Mouse (Mus musculus) right cerebral cortex, postnatal 25 days (tissue): ENCODE measurements at regions not wholly inside any gene's neighbourhood (a gene's known extent, or its start where the extent isn't known, plus 50 kb on each side); places are given as distances from the start of the nearest gene placed in this dataset.

Source experiments
- DNase-seq: peaks from one replicate; pipeline ENCODE4 v3.0.0; 2022

DNA sequence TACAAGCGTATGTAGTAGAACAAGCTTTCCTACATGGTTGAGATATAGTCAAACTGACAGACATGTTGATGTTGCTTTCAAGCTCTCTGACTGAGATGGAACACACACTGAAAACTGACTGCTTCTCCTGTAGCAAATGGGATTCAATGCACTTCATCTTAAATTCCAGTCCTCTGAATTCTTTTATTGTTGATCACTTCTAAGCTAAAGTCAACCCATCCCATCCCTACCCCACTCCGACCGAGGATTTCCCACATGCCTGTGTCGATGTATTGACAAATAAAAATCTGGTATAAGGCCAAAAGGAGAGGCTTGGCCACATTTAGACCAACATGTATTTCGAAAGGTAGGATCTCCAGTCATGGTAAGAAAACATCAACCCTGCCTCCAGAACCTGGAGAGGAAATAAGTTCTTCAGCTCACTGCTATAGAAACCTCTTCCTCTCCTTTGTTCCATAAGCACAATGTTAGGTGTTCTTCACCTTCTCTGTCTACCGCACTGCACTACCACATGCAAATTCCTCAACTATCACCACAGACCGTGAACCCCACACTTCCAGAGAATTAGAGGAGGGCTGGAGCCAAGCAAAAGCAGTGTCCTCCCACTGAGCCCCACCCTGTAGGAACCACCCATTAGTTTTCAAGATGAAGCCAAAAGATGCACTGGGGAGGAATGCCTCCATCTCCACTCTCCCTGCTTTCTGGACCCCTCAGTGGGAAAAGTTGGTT is 330.1 kb downstream of the Klf6 start:
- DNase-seq, result no peak

DNA sequence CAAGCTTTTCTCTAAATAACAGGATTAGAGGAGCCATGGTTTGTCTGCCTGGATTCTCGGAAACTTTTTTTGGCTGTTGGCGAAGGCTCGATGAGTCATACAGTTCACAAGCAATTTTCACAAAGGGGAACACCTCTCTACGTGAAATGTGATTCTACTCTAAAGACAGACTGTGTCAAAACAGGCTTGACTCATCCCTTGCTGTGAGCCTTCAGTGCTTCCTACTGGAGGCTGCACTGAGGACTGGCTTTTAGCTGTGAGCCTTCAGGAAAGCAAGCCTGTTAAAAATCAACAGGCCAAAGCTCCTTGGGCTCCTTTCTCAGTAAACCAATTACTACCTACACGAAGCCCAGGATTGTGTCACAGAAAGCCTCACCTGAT is 330.6 kb downstream of the Klf6 start:
- peak; percentile 38 for DNase-seq

DNA sequence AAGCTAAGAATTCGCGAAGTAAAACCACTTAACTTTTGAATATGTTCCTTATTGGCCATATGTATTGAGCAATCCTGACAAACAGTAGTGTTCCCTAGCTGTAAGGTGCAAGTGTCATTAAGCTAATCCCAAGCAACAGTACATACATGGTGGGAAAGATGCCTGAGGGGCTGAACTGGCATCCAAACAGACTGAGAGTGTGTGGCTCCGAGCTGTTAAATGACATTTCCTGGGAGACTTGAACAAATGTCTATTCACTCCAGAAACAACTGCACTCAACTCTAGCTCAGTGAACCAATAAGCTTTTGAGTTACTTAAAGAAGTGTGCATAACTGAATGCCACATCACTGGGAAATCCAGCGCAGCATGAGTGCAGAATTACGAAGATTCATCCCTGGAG is 335.4 kb downstream of the Klf6 start:
- no peak for DNase-seq

DNA sequence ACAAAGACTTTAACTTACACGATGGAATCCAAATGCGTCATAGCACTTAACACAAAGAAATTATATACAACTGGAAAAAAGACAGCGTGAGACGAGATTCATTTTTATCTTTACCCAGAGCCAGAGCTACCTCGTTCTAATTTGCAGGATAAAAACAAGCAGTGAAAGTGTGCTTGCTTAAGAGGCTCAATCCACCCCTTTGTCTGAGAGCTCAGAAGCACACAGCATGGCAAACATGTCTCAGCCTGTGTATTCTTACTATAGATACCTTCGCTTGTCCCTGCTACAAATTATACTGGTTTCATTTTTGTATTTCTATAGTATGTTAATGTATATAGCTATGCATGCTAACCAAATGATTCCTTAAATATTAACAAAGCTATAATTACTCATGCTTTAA is 337.8 kb downstream of the Klf6 start:
- DNase-seq, result no peak

DNA sequence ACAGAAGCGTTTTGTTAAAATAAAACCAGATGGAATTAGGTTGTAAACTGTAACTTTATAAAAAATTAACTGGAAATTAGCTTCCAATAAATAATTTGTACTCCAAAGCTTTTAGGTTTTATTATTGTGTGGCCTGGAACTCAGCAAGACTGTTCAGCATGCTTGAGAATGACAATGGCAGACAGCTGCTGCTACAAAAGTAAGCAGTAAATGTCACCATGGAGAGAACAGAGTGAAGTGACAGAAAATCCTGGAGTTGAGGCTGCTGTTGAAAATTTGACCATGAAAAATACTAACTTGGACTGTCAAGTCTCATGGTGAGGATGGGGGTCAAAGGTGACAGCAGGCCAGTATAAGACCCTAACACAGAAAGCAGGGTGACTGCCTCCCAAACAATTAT is 340.2 kb downstream of the Klf6 start:
- no peak for DNase-seq

DNA sequence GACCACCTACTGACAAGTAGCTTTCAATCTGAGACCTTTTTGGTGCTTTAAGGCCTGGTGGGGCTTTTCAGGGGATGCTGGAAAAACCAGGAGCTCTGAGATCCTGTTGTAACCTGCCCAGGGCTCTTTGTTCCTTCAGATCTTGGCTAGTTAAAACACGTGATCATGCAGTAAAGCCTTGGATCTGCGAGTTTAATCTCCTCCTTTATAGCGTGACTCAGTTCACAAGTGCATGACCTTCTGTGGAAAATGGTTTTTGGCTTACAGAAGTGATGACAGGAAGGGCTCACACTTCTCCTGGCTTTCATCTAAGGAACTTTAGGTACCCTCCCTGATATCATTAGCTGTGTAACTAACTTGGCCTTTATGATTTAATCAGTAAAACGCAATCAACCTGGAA is 343.1 kb upstream of the Pitrm1 start:
- no peak for DNase-seq

DNA sequence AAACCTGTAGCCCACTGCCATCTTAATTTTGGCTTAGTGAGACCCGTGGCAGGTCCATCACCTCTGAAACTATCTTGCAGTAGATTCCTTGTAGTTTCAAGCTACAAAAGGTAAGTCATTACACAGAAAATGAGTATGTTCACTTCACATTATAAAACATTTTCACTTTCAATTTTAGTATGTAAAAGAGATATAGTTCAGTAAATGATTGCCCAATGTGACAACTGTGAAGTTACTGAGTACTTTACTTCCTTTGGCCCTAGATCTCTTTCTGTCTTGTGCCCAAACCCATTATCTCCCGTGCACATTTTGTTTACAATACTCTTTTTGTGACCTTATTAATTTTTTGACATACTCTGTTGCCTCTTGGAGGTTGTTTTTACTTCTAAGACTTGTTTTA is 335.4 kb upstream of the Pitrm1 start:
- DNase-seq, result no peak

DNA sequence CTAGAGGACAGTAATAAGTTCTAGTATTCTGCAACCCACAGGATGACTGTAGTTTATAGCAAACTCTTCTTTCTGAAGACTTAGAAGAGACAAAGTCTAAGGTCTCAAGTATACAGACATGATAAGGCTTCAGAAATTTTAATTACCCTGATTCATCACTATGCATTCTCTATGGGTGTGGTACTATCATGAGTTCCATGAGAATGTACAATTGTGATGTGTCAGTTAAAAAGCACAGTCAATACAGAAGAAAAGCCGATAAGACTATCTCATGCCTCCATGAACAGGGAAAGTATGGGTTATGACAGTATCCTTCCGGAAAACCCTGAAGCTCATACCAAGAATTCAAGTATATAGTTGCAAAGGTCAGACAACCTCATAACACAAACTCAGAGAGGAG is 333.8 kb upstream of the Pitrm1 start:
- no peak for DNase-seq

DNA sequence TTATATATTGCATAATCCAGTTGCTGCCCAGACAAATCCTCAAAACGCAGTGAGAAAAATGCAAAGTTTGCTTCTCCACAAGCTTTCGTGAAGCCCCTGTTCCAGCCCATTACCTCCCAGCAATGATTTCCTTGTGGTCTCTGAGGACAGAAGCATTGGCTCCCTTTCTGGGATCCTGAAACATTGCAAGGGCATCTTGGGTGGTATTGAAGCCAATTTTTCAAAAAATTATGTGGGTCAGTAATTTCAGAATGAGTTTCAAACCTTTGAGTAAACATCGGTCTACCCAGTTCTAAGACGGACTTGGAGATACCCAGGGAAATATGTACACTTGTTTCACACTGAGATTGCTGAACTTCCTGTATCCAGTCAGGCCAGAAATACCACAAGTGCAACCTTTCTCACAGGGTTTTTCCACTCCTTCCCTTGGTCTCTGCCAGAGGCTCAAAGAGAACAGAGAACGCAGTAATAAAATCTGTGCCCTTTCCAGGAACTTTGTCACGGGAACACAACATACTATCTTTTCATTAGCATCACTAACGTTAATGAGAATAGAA is 321.8 kb upstream of the Pitrm1 start:
- DNase-seq, result no peak

DNA sequence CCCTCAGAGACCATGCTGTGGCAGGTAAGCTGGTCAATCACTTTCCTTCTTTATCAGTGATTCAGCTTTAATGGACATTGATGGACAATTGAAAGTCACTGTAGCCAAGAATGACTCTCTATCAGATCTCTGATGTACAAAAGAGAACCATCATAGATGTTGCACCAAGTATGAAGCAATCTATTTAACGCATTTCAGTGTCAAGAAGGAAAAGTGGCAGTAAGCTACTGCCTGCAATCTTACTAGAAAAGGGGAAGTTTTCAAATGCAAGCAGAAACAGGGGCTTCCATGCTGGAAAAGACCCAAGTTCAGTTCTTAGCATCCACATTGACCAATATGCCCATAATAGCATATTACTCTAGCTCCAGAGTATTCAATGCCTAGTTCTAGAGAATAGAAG is 319.7 kb upstream of the Pitrm1 start:
- no peak for DNase-seq

DNA sequence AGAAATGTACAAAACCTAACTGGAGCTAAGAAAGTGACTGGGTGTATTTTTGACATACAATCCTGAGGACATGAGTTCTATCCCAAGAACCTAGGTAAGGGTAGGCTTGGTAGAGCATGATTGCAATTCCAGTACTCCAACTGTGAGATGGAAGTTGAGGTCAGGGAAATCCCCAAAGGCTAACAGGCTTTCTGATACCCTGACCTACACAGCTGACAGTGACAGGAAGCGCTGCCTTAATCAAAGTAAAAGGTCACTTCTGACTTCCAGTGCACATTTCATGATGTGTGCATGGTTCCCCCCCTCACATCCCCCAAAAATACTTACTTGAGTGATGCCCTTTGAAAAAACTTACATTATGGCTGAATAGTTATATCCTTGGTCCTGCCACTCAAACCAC is 312.6 kb upstream of the Pitrm1 start:
- DNase-seq, result no peak

DNA sequence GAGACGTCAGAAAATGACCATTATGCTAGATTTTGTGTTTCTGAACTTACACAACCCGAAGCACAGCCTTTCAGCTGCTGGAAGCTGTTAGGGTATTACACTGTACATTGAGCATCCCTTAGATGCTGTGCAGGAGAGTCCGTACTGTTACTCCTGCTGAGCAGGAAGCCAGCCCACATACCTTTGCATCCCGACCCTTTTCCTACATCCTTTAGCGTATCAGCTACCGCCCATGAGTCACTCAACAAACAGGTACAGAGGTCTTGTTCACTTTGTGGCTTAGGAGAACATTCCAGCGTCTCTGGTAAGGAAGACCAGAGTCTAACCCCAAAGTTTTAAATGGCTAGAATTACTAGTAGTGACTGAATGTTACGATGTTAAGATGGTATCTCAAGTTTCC is 311.4 kb upstream of the Pitrm1 start:
- DNase-seq, result no peak

DNA sequence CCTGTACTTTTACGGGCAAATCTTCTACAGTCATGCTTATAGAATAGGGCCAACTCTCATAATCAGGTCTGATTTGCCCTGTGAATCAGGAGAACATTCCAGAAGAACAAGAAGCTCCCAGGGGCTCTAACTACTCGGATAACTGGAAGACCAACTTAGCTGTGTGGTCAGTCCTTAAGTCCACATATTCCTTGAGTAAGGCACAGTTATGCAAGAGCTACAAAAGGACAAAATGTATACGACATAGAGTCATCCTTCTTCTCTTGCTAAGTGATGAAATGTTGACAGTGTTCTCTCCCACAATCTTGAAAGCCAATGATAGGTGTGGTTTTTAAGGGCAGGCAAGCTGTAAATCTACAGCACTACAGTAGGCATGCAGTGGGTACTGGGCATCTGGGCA is 310.7 kb upstream of the Pitrm1 start:
- no peak for DNase-seq

DNA sequence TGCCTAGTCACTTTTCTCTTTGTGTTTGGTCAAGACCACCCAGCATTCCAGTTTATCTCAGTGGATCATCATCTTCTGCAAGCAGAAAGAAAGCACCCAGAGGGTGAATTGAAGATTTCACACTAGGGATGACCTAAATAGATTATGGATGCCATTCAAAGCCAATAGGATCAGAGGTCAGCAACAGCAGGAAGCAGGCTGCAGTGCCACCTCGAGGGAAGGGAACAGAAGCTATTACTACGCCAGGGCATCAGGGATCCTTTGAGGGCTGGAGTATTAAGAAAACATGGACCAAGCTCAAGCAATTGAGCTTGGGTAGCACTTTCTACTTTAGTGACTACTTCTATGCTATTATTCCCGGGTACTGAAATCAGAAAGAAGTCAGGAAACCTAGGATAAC is 307.1 kb upstream of the Pitrm1 start:
- DNase-seq, result no peak

DNA sequence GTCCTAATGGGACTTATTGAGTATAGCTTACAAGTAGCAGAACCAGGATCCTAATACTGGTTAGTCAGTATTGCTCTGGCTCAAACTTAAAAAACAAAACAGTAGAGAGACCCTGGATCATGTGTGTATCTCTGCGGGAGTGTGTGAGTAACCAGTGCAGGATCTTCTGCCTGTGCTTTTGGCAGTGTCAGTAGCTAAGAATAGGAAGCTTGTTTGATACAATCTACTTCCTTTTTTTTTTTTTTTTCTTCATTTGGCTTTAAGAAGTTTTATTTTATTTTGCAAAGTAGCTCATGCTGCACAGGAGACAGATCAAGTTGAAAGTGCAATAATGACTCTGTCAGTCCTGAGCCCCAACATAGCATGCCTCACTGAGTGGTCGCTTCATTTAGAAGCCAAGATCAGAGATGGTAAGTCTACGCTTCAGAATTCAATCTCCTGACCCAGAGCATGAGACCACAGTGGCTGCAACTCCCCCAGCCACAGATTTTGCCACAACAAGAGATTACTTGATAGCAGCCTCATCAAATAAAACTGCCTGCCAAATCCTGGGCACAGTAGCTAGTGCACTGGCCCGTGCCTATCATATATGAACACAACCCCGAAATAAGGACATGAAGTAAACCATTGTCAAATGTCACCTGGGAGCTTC is 306.4 kb upstream of the Pitrm1 start:
- no peak for DNase-seq

DNA sequence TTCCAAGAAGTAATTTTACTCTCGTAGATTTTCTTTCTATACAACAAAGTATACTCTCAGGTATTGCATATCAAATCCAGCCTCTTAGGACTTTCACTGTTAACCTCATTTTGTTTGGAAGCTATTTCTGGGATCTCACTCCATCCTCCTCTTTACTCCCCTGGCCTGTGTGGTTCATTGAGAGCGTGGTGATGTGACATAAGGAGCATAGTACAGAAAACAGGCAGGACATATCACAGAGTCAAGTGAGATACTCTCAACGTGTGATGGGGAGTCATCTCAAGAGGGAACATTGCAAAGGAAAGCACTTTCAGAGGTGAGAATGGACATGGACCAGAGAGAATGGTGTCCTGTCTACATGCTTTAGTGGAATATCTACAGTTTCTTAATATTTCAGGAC is 297.8 kb upstream of the Pitrm1 start:
- no peak for DNase-seq

DNA sequence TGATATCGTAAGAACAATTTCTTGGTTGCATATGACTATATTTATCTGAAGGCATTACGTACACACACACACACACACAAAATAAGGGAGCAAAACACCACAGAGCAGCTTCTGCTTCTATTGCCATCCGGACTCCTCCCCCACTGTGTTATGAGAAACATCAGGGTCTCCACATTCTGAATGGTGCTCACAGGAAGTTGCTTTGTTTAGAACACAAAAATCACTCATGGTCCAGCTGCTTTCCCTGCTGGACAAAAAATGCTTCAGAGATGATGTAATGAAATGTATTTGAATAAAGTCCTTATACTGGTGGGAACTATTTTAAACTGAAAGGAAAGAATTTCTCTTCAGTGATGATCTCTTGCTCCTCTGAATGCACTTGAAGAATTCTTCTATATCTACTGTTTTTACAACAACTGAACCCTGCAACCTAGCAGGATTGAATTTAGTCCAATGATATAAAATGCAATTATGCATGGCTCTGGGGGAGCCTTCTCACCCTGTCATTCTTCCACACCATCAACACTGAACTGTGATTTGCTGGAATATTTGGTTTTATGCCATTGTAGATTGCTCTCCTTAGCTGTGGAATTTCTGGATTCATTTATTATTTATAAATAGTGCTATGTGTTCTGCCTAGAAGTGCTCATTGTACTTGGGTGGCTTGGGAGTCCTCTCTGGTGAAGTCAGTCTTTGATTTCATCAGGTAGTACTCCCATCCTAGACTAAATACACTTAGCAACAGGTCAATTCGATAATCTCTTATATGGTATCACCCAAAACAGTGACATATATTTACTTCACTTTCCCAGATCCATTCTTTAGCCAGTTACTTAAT is 296.7 kb upstream of the Pitrm1 start:
- DNase-seq, result no peak

DNA sequence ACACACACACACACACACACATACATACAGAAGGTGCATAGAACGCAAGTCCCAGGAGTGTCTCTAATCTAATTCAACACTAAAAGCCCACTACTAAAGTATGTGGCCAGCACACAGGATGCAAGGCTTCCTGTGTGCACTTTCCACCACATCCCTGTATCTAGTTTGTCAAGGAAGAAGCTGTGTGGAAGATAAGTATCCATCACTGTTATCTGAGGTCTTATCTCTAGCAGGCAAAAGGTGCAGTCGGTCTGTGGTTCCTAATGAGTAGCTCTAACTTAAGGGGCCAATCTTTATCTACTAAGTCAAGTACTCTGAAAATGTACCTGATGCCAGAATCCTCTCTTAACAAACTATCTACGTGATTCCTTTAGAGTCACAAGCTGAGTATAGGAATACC is 295.8 kb upstream of the Pitrm1 start:
- DNase-seq, result no peak

DNA sequence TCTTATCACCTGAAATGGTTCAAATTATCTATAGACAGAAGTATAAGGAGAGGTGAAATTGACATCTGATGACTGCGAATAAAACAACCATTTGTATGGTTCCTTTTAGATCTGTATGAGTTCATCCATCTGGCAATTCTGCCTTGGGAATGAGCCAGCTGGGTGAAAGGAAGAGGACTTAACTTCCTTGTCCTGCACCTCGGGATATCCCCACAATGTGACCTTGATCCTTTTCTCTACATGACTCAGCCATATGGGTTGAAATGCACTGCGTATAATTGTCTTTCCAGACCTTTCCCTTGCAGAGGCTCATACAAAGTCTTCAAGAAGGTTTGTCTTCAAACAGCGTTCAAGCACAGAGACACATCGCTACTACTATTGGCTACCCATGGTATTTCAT is 292.6 kb upstream of the Pitrm1 start:
- no peak for DNase-seq

DNA sequence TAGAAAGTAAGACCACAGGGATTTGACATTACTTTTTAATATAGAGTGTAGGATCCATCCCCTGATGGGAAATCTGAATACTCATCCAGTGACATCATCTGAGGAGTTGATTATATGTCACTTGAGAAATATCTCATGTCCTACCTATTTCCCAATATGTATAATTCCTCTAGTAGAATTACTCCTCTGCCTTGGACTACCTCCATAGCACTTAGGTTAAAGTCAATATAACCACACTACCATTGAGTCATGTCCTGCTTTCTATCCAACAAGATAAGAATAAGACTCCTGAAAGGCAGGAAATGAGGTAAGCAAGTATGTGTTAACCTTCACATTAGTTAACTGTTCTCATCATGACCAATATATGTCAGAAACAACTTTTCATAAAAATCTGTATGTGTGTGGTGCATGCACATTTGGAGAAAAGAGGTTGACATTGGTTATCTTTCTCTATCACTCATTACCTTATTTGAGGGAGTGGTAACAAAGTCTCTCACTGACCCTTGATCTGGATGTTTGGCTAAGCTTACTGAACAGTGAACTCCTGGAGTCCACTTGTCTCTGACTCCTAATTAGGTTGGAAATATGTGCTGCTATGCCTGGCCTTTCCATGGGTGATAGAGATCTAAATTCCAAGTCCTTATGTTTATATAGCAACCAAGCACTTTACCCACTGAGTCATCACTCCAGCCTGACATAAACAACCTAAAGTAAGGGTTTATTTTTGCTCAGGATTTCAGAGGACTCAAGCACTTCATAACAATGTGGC is 292.0 kb upstream of the Pitrm1 start:
- no peak for DNase-seq

DNA sequence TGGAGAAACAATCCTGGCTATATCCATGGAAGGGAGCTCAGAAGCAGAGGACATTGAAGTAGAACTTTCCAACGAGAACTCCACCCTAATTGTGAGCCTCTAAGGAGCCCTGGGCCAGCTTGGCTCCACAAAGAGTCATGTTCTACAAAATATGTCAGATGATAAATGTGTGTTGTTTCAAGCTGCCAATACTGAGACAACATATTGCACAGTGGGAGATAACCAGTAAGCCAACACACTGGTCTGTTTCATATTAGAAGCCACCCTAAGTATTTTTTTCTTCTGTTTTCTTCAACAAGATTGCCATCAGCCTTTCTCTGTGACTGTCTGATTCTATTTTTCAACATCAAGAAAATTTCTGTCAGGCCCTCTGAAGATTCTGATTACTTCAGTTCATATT is 289.5 kb upstream of the Pitrm1 start:
- no peak for DNase-seq

DNA sequence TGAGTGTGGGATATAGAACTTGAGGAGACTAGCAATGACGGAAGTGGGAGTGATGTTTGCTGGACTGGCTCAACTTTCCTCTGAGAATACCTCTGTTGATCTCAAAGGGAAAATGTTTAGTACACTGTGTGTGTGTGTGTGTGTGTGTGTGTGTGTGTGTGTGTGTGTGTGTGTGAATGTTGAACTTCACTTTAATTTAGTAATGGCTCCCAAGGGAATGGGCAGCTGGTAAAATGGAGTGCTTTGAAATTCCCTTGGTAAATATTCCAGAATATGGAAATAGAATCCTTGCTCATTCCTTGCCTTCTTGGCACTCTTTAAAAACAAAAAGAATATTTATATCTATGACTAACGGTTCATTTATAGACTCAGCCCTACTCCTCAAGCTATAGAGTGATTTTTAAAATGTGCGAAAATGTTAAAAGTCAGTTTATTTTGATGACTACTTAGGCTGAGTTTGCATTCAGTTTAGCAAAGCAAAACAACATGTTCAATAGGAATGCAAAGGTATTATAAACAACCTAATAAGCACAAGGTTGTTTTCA is 287.6 kb upstream of the Pitrm1 start:
- no peak for DNase-seq

DNA sequence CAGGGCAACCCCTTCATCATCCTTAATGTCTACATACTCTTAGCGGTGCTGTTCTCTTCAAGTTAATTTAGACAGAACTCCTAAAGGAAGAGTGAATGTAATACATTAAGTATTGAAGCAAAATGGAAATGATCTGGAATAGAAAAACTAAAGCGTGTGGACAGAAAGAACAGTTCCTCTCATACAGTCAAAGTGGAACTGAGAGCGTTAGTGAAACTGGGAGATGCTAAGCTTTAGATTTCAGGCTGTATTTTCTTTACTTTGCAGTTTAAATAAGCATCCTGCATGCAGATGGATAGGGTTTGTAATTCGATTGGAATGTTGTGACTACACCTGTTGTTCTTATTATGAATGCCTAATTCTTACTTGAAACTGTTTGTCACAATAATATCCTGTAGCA is 286.5 kb upstream of the Pitrm1 start:
- no peak for DNase-seq
